Comparison of ENCODE assay signal across 8 mouse cellular contexts in the genomic region with DNA sequence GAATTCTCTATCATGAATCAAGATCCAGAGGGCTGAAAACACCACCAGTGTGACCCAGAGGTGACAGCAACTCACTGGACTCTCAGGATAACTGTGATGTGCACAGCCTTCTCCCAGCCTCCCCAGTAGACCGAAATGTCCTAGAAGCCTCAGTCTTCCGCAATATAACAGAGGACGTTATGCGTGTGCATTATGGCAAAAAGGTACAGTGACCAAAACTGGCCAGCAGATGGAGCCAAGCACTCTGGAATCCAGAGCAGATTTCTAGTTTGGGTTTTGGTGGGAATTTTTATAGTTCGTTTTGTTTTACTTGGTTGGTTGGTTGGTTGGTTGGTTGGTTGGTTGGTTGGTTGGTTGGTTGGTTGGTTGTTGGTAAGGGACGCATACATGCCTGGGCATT. TPM values are rescaled to one million over a fixed set of nuclear protein-coding genes. Genes with fewer than 3 reads are reported as not detected.
DNase-seq lines count a peak whose midpoint lies in the region; ATAC-seq and TF ChIP-seq lines count a peak whose summit lies in the region.

No protein-coding gene starts in this region.

- WGBS in forebrain, postnatal 0 days = 44% methylated on average over 6 of the region's 6 CpGs
- WGBS in forebrain, embryonic 13.5 days = 50% methylated on average over 6 of the region's 6 CpGs
- 46% methylated on average over 6 of the region's 6 CpGs for WGBS in lung, embryonic 14.5 days

- peak; percentile 84 for DNase-seq in forebrain, postnatal 0 days
- peak; percentile 28 for DNase-seq in ovary, postnatal 14 days (ENCODE audit: low spot score)
- DNase-seq in ovary, adult 18-20 months (ENCODE audit: low spot score) = no peak
- peak; percentile 64 for DNase-seq in brain, adult 2 months (ENCODE audit: low read depth, low spot score)
- DNase-seq in induced T-regulatory cell, adult 2 months (ENCODE audit: low read depth) = peak; percentile 59
- DNase-seq in lung, embryonic 14.5 days = peak; percentile 81
- peak; percentile 71 for DNase-seq in testis, postnatal 10 days (ENCODE audit: low spot score)

- H3K27ac ChIP-seq in forebrain, postnatal 0 days (ENCODE audit: low read depth, low read length) = no peak overlapping the region
- H3K27ac ChIP-seq in forebrain, embryonic 13.5 days = no peak overlapping the region
- no peak overlapping the region for H3K27ac ChIP-seq in lung, embryonic 14.5 days (ENCODE audit: low read depth)

- H3K4me3 ChIP-seq in forebrain, postnatal 0 days (ENCODE audit: low read depth, low read length) = no peak overlapping the region
- no peak overlapping the region for H3K4me3 ChIP-seq in forebrain, embryonic 13.5 days
- H3K4me3 ChIP-seq in lung, embryonic 14.5 days (ENCODE audit: low read depth, low read length) = no peak overlapping the region

- no peak overlapping the region for H3K9ac ChIP-seq in forebrain, postnatal 0 days
- no peak overlapping the region for H3K9ac ChIP-seq in forebrain, embryonic 13.5 days
- no peak overlapping the region for H3K9ac ChIP-seq in lung, embryonic 14.5 days

- H3K4me1 ChIP-seq in forebrain, postnatal 0 days (ENCODE audit: insufficient read depth) = no peaks in the 10 kb centered on the region
- H3K4me1 ChIP-seq in forebrain, embryonic 13.5 days = peaks cover 7% of the 10 kb centered on the region; the same call in 1 of the 2 replicates
- no peaks in the 10 kb centered on the region for H3K4me1 ChIP-seq in lung, embryonic 14.5 days (ENCODE audit: insufficient read depth)

- no peaks in the 10 kb centered on the region for H3K36me3 ChIP-seq in forebrain, postnatal 0 days (ENCODE audit: insufficient read depth)
- H3K36me3 ChIP-seq in forebrain, embryonic 13.5 days (ENCODE audit: poor library complexity, severe bottlenecking) = peaks cover 13% of the 10 kb centered on the region
- no peaks in the 10 kb centered on the region for H3K36me3 ChIP-seq in lung, embryonic 14.5 days (ENCODE audit: insufficient read depth)

- no peak overlapping the region for H3K4me2 ChIP-seq in forebrain, postnatal 0 days (ENCODE audit: low read depth)
- no peak overlapping the region for H3K4me2 ChIP-seq in forebrain, embryonic 13.5 days
- no peak overlapping the region for H3K4me2 ChIP-seq in lung, embryonic 14.5 days

- no peaks in the 10 kb centered on the region for H3K27me3 ChIP-seq in forebrain, postnatal 0 days (ENCODE audit: insufficient read depth, low read length)
- H3K27me3 ChIP-seq in forebrain, embryonic 13.5 days = peaks cover 4% of the 10 kb centered on the region; the same call in 1 of the 2 replicates
- H3K27me3 ChIP-seq in lung, embryonic 14.5 days (ENCODE audit: insufficient read depth, low read length) = no peaks in the 10 kb centered on the region

- no peaks in the 10 kb centered on the region for H3K9me3 ChIP-seq in forebrain, postnatal 0 days (ENCODE audit: low read length)
- no peaks in the 10 kb centered on the region for H3K9me3 ChIP-seq in forebrain, embryonic 13.5 days (replicated peaks)
- H3K9me3 ChIP-seq in lung, embryonic 14.5 days (ENCODE audit: low read depth, low read length) = no peaks in the 10 kb centered on the region

- peak; percentile 50; the same call in 1 of the 2 replicates for ATAC-seq in forebrain, postnatal 0 days
- ATAC-seq in forebrain, embryonic 13.5 days = no peak
- no peak for ATAC-seq in lung, embryonic 14.5 days (ENCODE audit: insufficient read depth)

- peak; percentile 89 for TF ChIP-seq CTCF in forebrain, postnatal 0 days (IDR thresholded peaks at IDR 0.05; ENCODE audit: low read depth)
- TF ChIP-seq CTCF in lung, embryonic 14.5 days (IDR thresholded peaks at IDR 0.05; ENCODE audit: low read depth) = peak; percentile 76

RNA-seq across cellular contexts. Expression of a gene that starts 43.3 kb away (rescaled TPM):
- total RNA-seq in forebrain, postnatal 0 days (2014; rRNA removed) = 43.6 and 43.7 TPM in 2 replicates
- 51.0 and 61.0 TPM in 2 replicates for polyA plus RNA-seq in forebrain, postnatal 0 days (2015; fragmentation: Nextera tagmentation; extraction: Ambion mirVana)
- 92.9 TPM in 2 replicates for polyA plus RNA-seq in forebrain, embryonic 13.5 days (2015; fragmentation: Nextera tagmentation; extraction: Ambion mirVana)
- polyA plus RNA-seq in lung, embryonic 14.5 days (2014; fragmentation: Nextera tagmentation; extraction: Ambion mirVana) = 48.6 and 53.8 TPM in 2 replicates

RNA-seq across cellular contexts. Expression of a gene that starts 43.3 kb away (rescaled TPM):
- total RNA-seq in forebrain, postnatal 0 days (2014; rRNA removed) = 40.7 and 49.9 TPM in 2 replicates
- polyA plus RNA-seq in forebrain, postnatal 0 days (2015; fragmentation: Nextera tagmentation; extraction: Ambion mirVana) = 33.2 and 52.9 TPM in 2 replicates
- 61.6 and 62.6 TPM in 2 replicates for polyA plus RNA-seq in forebrain, embryonic 13.5 days (2015; fragmentation: Nextera tagmentation; extraction: Ambion mirVana)
- polyA plus RNA-seq in lung, embryonic 14.5 days (2014; fragmentation: Nextera tagmentation; extraction: Ambion mirVana) = 46.9 and 48.4 TPM in 2 replicates
